Comparison of ENCODE assay signal across 10 mouse cellular contexts in the genomic region with DNA sequence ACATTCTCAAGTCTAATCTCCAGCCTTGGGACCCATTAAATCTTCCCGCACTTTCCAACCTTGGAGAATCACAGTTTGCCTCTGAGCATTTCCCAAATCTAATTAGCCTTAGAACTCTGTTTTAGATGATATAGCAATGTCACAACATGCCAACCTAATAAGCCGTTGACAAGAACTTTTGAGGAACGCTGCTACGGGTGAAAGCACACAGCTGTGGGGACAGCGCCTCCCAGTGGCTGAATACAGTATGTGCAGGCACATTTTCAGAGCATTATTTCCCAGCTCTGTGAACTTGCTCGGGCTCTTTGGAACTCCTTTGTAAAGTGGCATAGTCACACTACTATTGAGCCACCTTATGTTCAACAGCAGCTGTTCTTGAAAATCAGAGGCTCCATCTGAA.
DNase-seq lines count a peak whose midpoint lies in the region; ATAC-seq lines count a peak whose summit lies in the region.
"Had no signal": no experiment of that assay in that cellular context is flagged by ENCODE, and none has a peak within 500 bp of the region (broad histone marks: within the 10 kb centered on the region; RNA-seq: fewer than 3 reads in every experiment).

No protein-coding gene starts in this region.

- H3K9me3 ChIP-seq in midbrain, embryonic 10.5 days (replicated peaks) = no peaks in the 10 kb centered on the region
- H3K9me3 ChIP-seq in midbrain, embryonic 13.5 days = no peaks in the 10 kb centered on the region
- H3K9me3 ChIP-seq: limb, embryonic 12.5 days; stomach, embryonic 15.5 days had no signal

- H3K4me3 ChIP-seq in midbrain, embryonic 10.5 days = no peak overlapping the region
- H3K4me3 ChIP-seq in midbrain, embryonic 13.5 days (replicated peaks) = no peak overlapping the region
- H3K4me3 ChIP-seq: limb, embryonic 12.5 days; stomach, embryonic 15.5 days had no signal

- H3K27me3 ChIP-seq in midbrain, embryonic 10.5 days (ENCODE audit: low read depth, poor library complexity, severe bottlenecking) = no peaks in the 10 kb centered on the region
- no peaks in the 10 kb centered on the region for H3K27me3 ChIP-seq in midbrain, embryonic 13.5 days
- H3K27me3 ChIP-seq: limb, embryonic 12.5 days; stomach, embryonic 15.5 days had no signal

- no peak overlapping the region for H3K27ac ChIP-seq in midbrain, embryonic 10.5 days (replicated peaks)
- H3K27ac ChIP-seq in midbrain, embryonic 13.5 days = no peak overlapping the region
- H3K27ac ChIP-seq: limb, embryonic 12.5 days; stomach, embryonic 15.5 days had no signal

- no peaks in the 10 kb centered on the region for H3K36me3 ChIP-seq in midbrain, embryonic 10.5 days
- no peaks in the 10 kb centered on the region for H3K36me3 ChIP-seq in midbrain, embryonic 13.5 days
- H3K36me3 ChIP-seq: limb, embryonic 12.5 days; stomach, embryonic 15.5 days had no signal

- H3K9ac ChIP-seq in midbrain, embryonic 13.5 days (replicated peaks) = no peak overlapping the region
- H3K9ac ChIP-seq: limb, embryonic 12.5 days; stomach, embryonic 15.5 days had no signal

- H3K4me2 ChIP-seq in midbrain, embryonic 13.5 days (replicated peaks) = no peak overlapping the region
- H3K4me2 ChIP-seq: limb, embryonic 12.5 days; stomach, embryonic 15.5 days had no signal

- peak; percentile 13 for DNase-seq in gastrocnemius, adult 18-20 months (ENCODE audit: low spot score)
- DNase-seq in gastrocnemius, postnatal 14 days = no peak
- DNase-seq in midbrain, embryonic 10.5 days (ENCODE audit: low spot score) = peak; percentile 58
- peak; percentile 50 for DNase-seq in NIH3T3 (ENCODE audit: low read depth)
- peak; percentile 71 for DNase-seq in mesoderm, embryonic 11.5 days (ENCODE audit: low read depth, low spot score)
- no peak for DNase-seq in right cerebral cortex, adult 2 months (ENCODE audit: low spot score in 2 of 2)

- no peak for ATAC-seq in midbrain, embryonic 13.5 days
- peak; percentile 95 for ATAC-seq in granulocyte monocyte progenitor cell, adult 5-6 weeks (replicated peaks; ENCODE audit: poor library complexity, severe bottlenecking)

- WGBS in midbrain, embryonic 10.5 days = 33% methylated on average over 6 of the region's 6 CpGs
- 20% methylated on average over 6 of the region's 6 CpGs for WGBS in midbrain, embryonic 13.5 days

- intact Hi-C loops in gastrocnemius, postnatal 14 days (cut with DNase I; ENCODE audit: low total_unique reads) = no loop called here

- 0 out of 2 replicates have a peak, but pooled peaks cover 3% of the 10 kb centered on the region for H3K4me1 ChIP-seq in midbrain, embryonic 10.5 days
- no peaks in the 10 kb centered on the region for H3K4me1 ChIP-seq in midbrain, embryonic 13.5 days (replicated peaks)
- H3K4me1 ChIP-seq: stomach, embryonic 15.5 days had no signal

Comparison
In these comparisons a context has a peak if more than half of its experiments do, and no peak if none do; other contexts are left out.
1. DNase-seq: peak in gastrocnemius, adult 18-20 months (single experiment), midbrain, embryonic 10.5 days (single experiment), NIH3T3 (single experiment) and mesoderm, embryonic 11.5 days (single experiment); none in gastrocnemius, postnatal 14 days (single experiment) and right cerebral cortex, adult 2 months (0 of 2).